Mouse (Mus musculus) kidney, adult 18-20 months (tissue): ENCODE data around the gene Dse.

Source experiments
- DNase-seq: peaks from one replicate; pipeline ENCODE4 v3.0.0; 2021

Gene Dse

GRCm38 (mm10) chr10:34198061-34198460, 9.5 kb downstream of the Dse start:
- DNase-seq: no peak

DNA sequence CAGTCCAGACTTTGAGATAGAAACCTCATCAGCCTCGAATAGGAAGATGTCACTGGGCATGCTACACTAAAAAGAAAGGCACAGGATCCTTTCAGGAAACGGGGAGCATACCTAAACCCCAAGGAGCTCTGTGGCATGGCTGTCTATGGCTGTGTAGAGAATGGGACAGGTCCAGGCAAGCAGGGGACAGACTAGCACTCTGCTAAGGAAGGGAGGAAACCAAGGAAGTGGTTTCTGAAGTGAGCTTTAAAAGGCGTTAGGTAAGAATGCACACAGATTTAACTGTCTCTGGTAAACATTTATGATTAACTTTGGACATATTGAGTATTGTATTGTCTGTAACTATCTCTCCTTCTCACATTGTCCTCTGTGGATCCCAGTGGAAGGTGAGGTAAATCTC, 10.2 kb downstream of the Dse start:
- no peak for DNase-seq

DNA sequence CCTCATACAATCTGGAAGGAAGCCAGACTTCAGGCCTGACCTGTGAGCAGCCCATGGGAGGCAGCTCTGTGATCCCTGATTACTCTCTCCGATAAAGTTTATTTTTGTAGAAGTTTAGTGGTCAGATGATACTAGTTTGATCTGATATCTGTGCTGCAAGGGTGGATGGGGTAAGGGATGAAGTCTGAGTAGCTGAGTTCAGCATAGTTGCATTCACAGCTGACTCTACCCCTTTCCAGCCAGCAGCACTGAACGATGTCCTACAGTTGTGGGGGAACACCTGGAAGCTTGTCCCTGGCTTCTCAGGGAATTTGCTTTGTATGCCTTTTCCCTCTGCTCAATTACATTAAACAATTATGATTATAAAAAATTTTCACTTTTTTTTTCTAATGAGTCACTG, 12.6 kb downstream of the Dse start:
- no peak for DNase-seq

- DNase-seq: no peak
Measured at GRCm38 (mm10) chr10:34194503-34194902, 13.0 kb downstream of the Dse start.

DNA sequence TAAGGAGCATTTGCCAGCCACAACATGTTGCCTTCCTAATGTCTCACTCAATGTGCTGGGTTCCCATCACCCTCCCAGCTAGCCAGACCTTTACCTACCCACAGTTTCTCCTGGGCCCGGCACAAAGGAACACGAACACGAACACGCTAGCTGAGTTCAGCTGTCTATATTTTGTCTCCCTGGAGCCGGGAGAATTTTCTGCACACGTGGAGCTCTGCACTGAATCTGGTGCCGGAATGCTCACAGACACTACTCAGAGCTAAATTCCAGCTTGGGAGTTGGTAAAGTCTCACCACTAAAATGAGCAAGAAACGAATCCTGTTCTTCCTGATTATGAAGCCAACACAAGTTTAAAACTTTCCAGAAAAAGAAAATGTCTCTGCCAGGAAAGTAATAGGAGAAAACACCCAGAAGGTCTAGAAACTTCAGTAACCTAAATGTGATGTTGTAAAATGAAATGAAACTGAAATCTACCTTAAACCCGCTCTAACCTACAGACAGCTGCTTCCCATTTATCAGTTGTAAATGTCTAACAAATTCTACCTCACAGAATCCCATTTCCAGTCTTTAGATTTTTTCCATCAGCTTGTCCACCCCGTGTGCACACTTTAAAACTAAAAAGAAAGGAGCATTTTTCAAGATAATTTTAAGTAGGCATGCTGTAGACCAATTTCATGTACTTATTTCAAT, 20.8 kb downstream of the Dse start:
- DNase-seq: no peak

GRCm38 (mm10) chr10:34185556-34185955, 22.0 kb downstream of the Dse start:
- no peak for DNase-seq

- DNase-seq: no peak
Measured at GRCm38 (mm10) chr10:34184956-34185355, 22.6 kb downstream of the Dse start.

DNA sequence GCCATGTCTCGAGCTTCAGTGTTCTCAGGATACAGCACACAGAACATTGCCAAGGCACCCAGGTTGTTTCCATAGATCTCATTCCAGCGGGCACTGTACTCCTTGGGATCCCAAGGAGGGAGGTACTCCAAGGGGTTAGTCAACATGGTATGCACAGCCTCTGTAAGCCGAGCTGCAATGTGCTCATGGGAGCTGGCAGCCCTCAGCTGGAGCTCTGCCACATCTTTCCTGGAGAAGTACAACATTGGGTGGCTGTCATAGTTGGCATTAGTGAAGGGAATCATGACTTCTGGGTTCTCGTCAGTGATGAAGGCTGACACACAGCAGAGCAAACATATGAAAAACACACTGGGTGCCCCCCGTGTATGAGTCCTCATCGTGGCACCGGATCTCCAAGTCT, 23.8 kb downstream of the Dse start:
- no peak for DNase-seq

DNA sequence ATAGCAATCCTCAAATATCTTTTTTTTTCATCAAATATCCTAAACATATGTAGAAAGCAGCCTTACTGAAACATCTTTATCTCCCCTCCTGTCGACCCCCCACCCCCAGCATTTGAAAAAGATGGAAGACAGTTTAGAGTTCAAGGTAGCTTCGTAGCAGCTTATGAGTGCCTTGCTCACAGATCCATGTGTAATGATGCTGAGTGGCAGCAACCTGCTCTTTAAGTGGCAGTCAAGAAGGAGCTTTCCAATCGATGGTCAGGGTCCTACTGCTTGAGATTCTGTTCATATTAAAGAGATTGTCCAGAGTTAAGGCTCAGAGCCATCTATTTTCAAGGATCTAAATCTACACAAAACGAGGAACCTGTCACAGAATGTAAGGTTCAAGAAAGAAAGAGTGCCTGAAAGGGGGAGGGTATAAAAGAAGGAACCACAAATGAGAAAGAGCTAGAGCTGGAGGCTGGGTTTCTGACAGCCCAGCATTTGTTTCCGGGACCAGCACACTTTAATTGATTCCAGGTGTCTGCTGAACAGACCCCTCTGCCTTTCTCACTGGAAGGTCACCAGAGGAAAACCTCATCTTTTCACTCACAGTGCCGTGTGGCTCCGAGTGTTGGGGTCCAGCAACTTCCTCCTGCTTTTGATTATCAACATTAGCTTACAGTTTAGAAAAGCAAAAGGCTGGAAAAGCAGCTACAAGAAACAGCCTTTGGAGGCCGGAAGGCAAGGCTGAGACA, 31.5 kb downstream of the Dse start:
- DNase-seq: no peak

DNA sequence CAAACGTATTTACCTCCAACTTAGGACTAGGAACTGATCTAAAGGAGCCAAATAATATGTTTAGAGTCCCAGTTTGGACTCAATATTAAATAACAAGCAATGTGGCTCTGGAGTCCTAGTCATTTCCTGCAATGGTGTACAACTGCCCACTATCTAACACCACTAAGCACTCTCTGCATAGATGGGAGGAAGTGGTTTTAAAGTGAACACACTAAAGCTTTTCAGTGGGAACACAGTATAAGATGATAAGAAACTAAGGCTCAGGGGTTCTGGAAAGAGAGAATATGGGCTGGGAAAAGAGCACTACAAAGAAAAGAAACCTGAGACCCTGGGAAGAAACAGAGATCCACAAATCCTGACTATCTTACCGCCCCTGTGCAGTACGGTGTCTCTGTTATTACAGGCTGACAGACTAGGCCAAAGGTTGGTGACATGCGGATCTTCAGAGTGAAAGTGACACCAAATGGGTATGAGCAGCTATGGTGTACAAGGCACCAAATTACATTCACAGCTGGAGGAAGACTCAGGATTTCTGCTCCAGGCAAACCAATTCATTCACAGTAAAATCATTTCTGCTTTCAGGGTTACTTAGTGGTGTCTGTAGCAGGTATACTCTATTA, 34.7 kb downstream of the Dse start:
- DNase-seq: no peak

- no peak for DNase-seq
Measured at GRCm38 (mm10) chr10:34171660-34172059, 35.9 kb downstream of the Dse start.

GRCm38 (mm10) chr10:34171191-34171590, 36.3 kb downstream of the Dse start:
- DNase-seq: no peak

- DNase-seq: no peak
Measured at GRCm38 (mm10) chr10:34166971-34167370, 40.5 kb downstream of the Dse start.

DNA sequence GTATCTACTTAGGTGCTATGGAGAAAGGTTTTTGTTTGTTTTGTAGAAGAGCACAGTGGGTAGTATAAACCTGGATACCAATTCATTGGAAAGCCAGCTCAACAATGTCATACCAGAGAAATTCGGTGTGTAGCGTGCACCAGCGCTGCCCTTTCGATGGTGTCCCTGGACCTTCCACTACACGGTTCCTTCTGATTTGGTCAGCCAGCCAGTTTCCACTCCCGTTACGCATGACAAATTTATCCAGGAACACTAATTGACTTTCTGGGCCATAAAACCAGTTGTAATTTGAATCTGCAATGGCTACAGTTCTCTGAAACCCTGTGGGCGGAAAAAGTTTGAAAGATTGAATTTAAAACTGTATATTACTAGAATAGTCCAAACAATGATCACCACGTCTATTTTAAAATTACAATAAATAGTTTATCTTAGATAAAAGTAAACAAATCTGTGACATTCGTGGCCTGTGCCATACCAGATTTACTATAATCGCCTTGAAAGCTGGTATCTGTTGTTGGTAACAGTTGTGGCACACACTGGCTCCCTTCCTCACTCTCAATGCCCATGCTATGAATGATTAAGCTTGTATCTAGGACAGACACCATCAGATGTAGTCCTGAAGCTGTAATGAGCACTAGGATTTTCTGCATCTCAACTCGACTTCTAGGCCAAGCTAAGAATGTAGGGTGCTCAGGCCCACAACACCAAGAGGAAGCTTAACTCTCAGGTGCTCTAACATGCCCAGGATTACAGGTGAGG, 51.5 kb downstream of the Dse start:
- DNase-seq: no peak

DNA sequence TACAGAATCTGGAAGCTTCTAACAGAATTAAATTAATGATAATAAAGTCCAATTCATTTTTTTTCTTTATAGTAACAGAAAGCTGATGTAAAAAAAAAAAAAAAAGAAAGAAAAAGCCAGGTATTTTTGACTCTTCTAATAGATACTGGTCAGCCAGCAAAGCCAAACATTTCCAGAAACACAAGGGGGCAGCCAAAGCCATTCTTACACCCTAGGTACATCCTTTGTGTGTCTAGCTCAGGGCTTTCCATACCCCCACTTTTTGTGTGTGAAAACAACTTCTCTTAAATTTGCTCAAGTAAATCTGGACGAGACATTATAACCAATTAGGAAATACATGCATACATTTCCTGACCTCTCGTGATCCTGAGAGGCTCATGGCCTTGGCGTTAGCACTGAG, 55.7 kb downstream of the Dse start:
- no peak for DNase-seq

GRCm38 (mm10) chr10:34150454-34150853, 57.1 kb downstream of the Dse start:
- DNase-seq: no peak

- no peak for DNase-seq
Measured at GRCm38 (mm10) chr10:34149772-34150171, 57.7 kb downstream of the Dse start.

GRCm38 (mm10) chr10:34141693-34142092, 65.8 kb downstream of the Dse start:
- no peak for DNase-seq

- DNase-seq: no peak
Measured at GRCm38 (mm10) chr10:34139768-34140167, 67.7 kb downstream of the Dse start.

GRCm38 (mm10) chr10:34138027-34138426, 69.5 kb downstream of the Dse start:
- no peak for DNase-seq

DNA sequence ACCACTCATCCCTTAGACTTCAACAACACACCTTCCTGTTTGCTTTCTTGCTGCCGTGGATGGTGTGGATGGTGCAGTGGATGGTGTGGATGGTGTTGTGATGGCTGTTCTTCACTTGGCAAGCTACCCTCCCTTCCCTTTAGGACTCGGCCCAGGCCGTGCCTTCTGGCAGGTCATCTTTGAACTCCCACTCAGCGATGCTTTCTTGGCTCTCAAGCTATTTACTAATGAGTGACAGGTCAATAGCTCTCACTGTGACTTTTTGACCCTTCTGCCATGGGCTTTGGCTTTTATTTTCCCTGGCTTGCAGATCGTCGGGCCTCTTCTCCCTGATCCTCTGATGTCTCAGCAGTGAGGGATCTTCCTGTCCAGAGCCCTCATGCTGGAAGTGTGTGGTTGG, 71.1 kb downstream of the Dse start:
- no peak for DNase-seq

DNA sequence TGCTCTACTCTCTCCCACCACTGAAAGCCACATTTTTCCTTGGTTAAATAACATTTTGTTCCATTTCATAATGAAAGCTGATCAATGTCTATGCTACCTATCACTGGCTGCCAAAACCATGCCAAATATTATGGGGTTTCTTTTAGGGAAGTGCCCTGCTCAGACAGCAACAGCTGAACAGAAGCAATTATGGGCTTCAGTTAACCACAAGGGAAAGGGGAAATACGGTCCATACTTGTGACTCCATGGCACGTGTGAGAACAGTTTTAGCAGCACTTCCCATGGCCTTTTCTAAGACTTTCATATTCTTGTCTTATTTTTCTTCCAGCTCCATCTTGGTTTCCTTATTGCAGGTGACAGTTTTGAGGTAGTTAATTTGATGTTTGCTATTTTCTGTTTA, 76.2 kb downstream of the Dse start:
- DNase-seq: no peak

DNA sequence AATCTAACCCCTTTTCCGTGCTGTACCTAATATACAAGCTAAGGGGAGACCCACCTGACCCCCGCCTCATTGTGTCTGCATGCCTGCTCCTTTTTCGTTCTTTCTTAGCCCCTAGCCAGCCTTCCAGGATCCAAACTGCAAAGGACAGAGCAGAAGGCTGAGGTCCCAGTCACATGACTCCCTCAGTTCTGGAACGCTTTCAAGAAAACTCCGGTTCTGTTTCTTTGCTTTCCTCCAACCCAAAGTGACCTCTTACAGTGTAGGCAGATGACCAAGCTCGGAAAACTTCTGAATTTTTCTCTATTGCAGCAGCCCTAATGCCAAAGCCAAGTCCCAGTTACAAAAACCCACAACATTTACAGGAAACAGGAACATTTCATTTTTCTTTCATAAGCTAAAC, 79.1 kb downstream of the Dse start:
- peak; percentile 16 for DNase-seq
